Mouse (Mus musculus): ENCODE data around the gene 4930486L24Rik. TPM values are rescaled to one million over a fixed set of nuclear protein-coding genes. Genes with fewer than 3 reads are reported as not detected.
"Not testable (repeated sequence)": the region's sequence is repeated elsewhere in the genome, so short reads cannot be mapped to it uniquely, and the experiment has no call there.

Gene 4930486L24Rik
- total RNA-seq (2014; fragmentation: Nextera tagmentation) (not detected in 2 replicates), total RNA-seq (2017) (not detected in 2 replicates), polyA plus RNA-seq (2012) (not detected in 2 replicates)

DNA sequence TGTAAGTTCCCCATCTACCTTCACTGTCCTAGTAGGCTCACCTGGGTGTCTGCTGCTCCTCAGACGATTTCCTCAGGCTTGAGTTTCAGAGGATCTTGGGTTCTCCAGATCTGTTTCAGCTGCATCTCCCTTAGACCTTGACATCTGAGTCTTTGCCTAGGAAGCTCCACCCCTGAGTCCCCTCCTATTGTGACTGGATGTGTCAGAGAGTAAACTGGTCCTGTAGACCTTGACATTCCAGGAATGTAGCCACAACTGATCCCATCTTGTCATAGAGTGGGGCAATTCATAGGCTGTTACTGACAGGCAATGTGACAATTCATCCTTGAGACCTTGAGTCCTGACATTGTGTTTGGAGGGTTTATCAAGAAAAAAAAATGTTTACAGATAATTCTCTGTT, at the start of gene 4930486L24Rik:
4930486L24Rik (minus strand) TSS at position 195 of the 400 bp plus-strand sequence.
- Histone ChIP-seq H3K9me3 (replicated peaks) (peaks cover 16% of the 10 kb centered on the region), H3K4me3 (ENCODE audit: low read depth, low read length) (no peak within 1 kb of the TSS), H3K27me3 (ENCODE audit: insufficient read depth, low read length) (no peaks in the 10 kb centered on the region), H3K36me3 (replicated peaks) (no peaks in the 10 kb centered on the region), H3K4me1 (ENCODE audit: insufficient read depth, low read depth, low read length) (no peaks in the 10 kb centered on the region)
- DNase-seq (ENCODE audit: low spot score) (no peak), ATAC-seq (ENCODE audit: extremely low read depth, insufficient number of reproducible peaks, low FRiP score, poor library complexity, severe bottlenecking) (no peak)
- TF ChIP-seq GATA1 (IDR thresholded peaks at IDR 0.05; ENCODE audit: borderline replicate concordance, low read length): no peak
- TF ChIP-seq GATA2 (IDR thresholded peaks at IDR 0.05; ENCODE audit: borderline replicate concordance, low read depth, low read length): no peak
- no peak for TF ChIP-seq POLR2AphosphoS5 (IDR thresholded peaks at IDR 0.05; ENCODE audit: insufficient replicate concordance, low read depth, low read length)
- TF ChIP-seq CTCF (IDR thresholded peaks at IDR 0.05; ENCODE audit: low read depth, low read length): no peak

DNA sequence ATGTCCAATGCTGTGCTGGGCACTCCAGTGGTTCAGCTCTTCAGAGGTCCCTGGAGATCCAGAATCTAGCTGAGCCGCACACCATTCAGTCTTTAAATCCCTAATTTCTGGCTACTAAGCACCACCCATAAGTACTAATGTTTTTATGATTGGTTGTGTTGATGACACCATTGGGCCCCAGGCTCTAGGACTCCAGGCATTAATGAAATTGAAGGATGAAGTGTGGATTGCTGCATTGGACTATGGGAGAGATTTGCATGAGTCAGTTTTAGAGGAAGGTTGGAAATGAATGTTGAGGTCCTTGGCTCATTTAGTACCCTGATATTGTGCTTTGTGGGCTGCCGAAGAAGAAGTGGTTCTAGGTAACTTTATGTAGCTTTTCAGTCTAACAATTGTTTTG, 40.5 kb upstream of the 4930486L24Rik start, which contains the start of gene Tpbpb:
Tpbpb (minus strand) TSS at position 101 of the 400 bp plus-strand sequence.
- H3K27me3 ChIP-seq (ENCODE audit: insufficient read depth, low read length); H3K9me3 ChIP-seq (replicated peaks); ATAC-seq (ENCODE audit: extremely low read depth, insufficient number of reproducible peaks, low FRiP score, poor library complexity, severe bottlenecking); DNase-seq (ENCODE audit: low spot score); H3K4me1 ChIP-seq (ENCODE audit: insufficient read depth, low read depth, low read length); H3K4me3 ChIP-seq (ENCODE audit: low read depth, low read length); H3K36me3 ChIP-seq (replicated peaks): not testable (repeated sequence)

DNA sequence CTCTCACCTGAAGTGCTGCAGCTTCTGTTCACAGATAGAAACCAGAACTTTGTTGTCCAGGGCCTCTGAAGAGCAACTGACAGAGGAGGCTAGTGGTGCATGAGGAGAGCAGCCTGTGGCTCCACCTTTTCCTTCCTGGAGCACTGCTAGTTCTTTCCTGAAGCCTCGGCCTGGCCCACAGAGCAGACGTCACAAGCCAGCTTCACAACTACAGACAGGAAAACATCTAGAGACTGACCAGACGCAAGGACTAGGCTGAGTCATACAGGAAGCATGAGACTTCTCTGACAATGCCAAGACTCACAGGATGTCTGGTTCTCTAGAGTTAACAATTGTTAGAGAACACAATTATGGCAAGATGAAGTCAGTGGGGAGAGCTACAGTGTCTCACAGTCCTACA, 33.1 kb upstream of the 4930486L24Rik start, which contains the start of gene Ctla2b:
Ctla2b (minus strand) TSS at position 120 of the 400 bp plus-strand sequence.
- DNase-seq (ENCODE audit: low spot score): no peak
- TF ChIP-seq CTCF (IDR thresholded peaks at IDR 0.05; ENCODE audit: low read depth, low read length) (no peak), GATA1 (IDR thresholded peaks at IDR 0.05; ENCODE audit: borderline replicate concordance, low read length) (no peak), TAL1 (conservative IDR thresholded peaks at IDR 0.05; ENCODE audit: low read depth, low read length) (no peak), GATA2 (IDR thresholded peaks at IDR 0.05; ENCODE audit: borderline replicate concordance, low read depth, low read length) (no peak), POLR2AphosphoS5 (IDR thresholded peaks at IDR 0.05; ENCODE audit: insufficient replicate concordance, low read depth, low read length) (no peak)
- H3K4me1 ChIP-seq (ENCODE audit: insufficient read depth, low read depth, low read length): no peaks in the 10 kb centered on the region
- no peak for ATAC-seq (ENCODE audit: extremely low read depth, insufficient number of reproducible peaks, low FRiP score, poor library complexity, severe bottlenecking)
- no peak within 1 kb of the TSS for H3K4me3 ChIP-seq (ENCODE audit: low read depth, low read length)
- no peaks in the 10 kb centered on the region for H3K27me3 ChIP-seq (ENCODE audit: insufficient read depth, low read length)
- H3K36me3 ChIP-seq (replicated peaks): no peaks in the 10 kb centered on the region
- H3K9me3 ChIP-seq (replicated peaks): peaks cover 20% of the 10 kb centered on the region

DNA sequence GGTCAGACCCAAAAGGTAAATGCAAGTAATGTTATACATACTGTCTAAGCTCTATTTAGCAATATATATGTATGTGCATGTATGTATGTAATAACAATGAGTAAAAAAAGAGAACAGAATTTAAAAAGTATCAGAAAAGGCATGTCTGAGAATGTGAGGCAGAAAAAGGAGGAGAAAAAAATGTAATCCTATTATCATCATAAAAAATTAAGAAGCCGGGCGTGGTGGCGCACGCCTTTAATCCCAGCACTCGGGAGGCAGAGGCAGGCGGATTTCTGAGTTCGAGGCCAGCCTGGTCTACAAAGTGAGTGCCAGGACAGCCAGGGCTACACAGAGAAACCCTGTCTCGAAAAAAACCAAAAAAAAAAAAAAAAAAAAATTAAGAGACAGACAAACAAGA, 32.5 kb upstream of the 4930486L24Rik start, which contains the start of gene Gm49392:
Gm49392 (minus strand) TSS at position 101 of the 400 bp plus-strand sequence.
- peaks cover 20% of the 10 kb centered on the region for H3K9me3 ChIP-seq (replicated peaks)
- not testable (repeated sequence) for H3K4me3 ChIP-seq (ENCODE audit: low read depth, low read length); H3K36me3 ChIP-seq (replicated peaks); DNase-seq (ENCODE audit: low spot score); H3K27me3 ChIP-seq (ENCODE audit: insufficient read depth, low read length); H3K4me1 ChIP-seq (ENCODE audit: insufficient read depth, low read depth, low read length); ATAC-seq (ENCODE audit: extremely low read depth, insufficient number of reproducible peaks, low FRiP score, poor library complexity, severe bottlenecking)

DNA sequence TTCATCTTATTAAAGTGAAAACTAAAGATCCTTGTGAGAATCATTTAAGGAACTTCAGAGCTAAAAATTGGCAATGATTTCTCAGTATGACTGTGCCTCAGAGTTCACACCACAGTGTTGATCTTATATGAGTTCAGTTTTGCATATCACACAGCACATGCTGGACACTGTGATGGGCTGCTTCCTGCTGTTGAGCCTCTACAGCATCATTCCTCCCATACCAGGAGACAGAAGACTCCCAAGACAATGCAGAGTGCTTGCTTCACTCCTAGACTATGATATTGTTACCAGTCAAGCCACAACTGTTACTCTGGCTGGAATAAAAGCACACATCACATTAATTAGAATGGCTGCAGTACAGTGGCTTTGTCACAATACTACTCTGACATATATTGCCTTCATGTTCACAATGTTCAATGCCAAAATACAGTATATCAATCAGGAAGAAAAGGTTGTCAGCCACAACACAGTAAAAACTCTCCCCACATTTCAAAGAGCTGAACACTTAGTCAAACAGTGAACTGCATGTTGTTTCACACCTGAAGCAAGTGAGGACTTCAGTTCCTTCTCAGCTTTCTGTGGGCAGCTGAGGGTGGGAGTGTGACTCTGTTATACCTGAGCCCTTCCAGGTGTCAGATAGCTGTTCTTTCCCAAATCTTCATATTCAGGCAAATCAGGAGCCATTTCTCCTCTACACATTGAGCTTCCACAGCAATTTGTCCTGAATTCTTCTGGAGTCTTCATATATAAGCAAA, 31.3 kb upstream of the 4930486L24Rik start:
- Histone ChIP-seq H3K4me1 (ENCODE audit: insufficient read depth, low read depth, low read length) (no peaks in the 10 kb centered on the region), H3K27me3 (ENCODE audit: insufficient read depth, low read length) (no peaks in the 10 kb centered on the region), H3K36me3 (replicated peaks) (no peaks in the 10 kb centered on the region), H3K9me3 (replicated peaks) (peaks cover 20% of the 10 kb centered on the region), H3K4me3 (ENCODE audit: low read depth, low read length) (no peak overlapping the region)
- TF ChIP-seq POLR2AphosphoS5 (IDR thresholded peaks at IDR 0.05; ENCODE audit: insufficient replicate concordance, low read depth, low read length) (no peak), TAL1 (conservative IDR thresholded peaks at IDR 0.05; ENCODE audit: low read depth, low read length) (no peak), CTCF (IDR thresholded peaks at IDR 0.05; ENCODE audit: low read depth, low read length) (no peak), GATA2 (IDR thresholded peaks at IDR 0.05; ENCODE audit: borderline replicate concordance, low read depth, low read length) (no peak), GATA1 (IDR thresholded peaks at IDR 0.05; ENCODE audit: borderline replicate concordance, low read length) (no peak)
- ATAC-seq (ENCODE audit: extremely low read depth, insufficient number of reproducible peaks, low FRiP score, poor library complexity, severe bottlenecking) (no peak), DNase-seq (ENCODE audit: low spot score) (no peak)

DNA sequence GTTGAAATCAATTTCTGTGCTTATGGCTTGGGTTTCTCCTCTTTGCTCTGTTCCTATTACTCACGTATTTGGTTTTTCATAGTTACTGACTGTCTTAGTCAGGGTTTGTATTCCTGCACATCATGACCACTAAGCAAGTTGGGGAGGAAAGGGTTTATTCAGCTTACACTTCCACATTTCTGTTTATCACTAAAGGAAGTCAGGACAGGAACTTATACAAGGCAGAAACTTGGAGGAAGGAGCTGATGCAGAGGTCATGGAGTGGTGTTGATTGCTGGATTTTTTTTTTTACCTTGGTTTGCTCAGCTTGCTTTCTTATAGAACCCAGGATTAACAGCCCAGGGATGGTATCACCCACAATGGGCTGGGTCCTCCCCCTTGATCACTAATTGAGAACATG, 28.0 kb upstream of the 4930486L24Rik start:
- peaks cover 16% of the 10 kb centered on the region for H3K9me3 ChIP-seq (replicated peaks)
- TF ChIP-seq GATA2 (IDR thresholded peaks at IDR 0.05; ENCODE audit: borderline replicate concordance, low read depth, low read length) (no peak), POLR2AphosphoS5 (IDR thresholded peaks at IDR 0.05; ENCODE audit: insufficient replicate concordance, low read depth, low read length) (no peak), TAL1 (conservative IDR thresholded peaks at IDR 0.05; ENCODE audit: low read depth, low read length) (no peak), CTCF (IDR thresholded peaks at IDR 0.05; ENCODE audit: low read depth, low read length) (no peak), GATA1 (IDR thresholded peaks at IDR 0.05; ENCODE audit: borderline replicate concordance, low read length) (no peak)
- no peaks in the 10 kb centered on the region for H3K4me1 ChIP-seq (ENCODE audit: insufficient read depth, low read depth, low read length)
- H3K4me3 ChIP-seq (ENCODE audit: low read depth, low read length): no peak overlapping the region
- H3K36me3 ChIP-seq (replicated peaks): no peaks in the 10 kb centered on the region
- no peak for DNase-seq (ENCODE audit: low spot score)
- no peaks in the 10 kb centered on the region for H3K27me3 ChIP-seq (ENCODE audit: insufficient read depth, low read length)
- ATAC-seq (ENCODE audit: extremely low read depth, insufficient number of reproducible peaks, low FRiP score, poor library complexity, severe bottlenecking): no peak
